Mouse (Mus musculus) ES-Bruce4 (cell line): Measurements from ENCODE around the gene Tnks2.

ENCODE experiments used
- CTCF ChIP-seq: IDR thresholded peaks from one replicate; pipeline ENCODE4 v1.8.1; 2011; ENCODE audit warnings: low read depth, low read length
- EP300 ChIP-seq: IDR thresholded peaks from 2 replicates; pipeline ENCODE4 v1.6.1; 2011; ENCODE audit warnings: low read depth, low read length; ENCODE audit not compliant: insufficient read depth

- TF ChIP-seq CTCF (no peak), EP300 (no peak)
Observed at GRCm38 (mm10) chr19:36796931-36797330, 37.1 kb upstream of the Tnks2 start.
